Mouse (Mus musculus) embryonic facial prominence, embryonic 11.5 days (tissue): ENCODE measurements at regions not wholly inside any gene's neighbourhood (a gene's known extent, or its start where the extent isn't known, plus 50 kb on each side); places are given as distances from the start of the nearest gene placed in this dataset.

Experiments used
- ATAC-seq: fragments of 200-750 bp; cut with Nextera tagmentation; replicated peaks from 2 replicates; pipeline ENCODE4 v1.8.0; 2017; ENCODE audit warnings: low read depth; ENCODE audit not compliant: insufficient number of reproducible peaks, low FRiP score, low TSS enrichment
- DNase-seq: peaks from one replicate; pipeline ENCODE4 v3.0.0-alpha.2; 2015; ENCODE audit warnings: low spot score
- H3K27ac ChIP-seq: fragments of 300-500 bp; sonication (generic); replicated peaks from 2 replicates; pipeline ENCODE4 v1.5.1; 2014; ENCODE audit warnings: mild to moderate bottlenecking, low read depth, low read length, control low read depth
- H3K27me3 ChIP-seq: fragments of 300-500 bp; sonication (generic); 2 replicates; pipeline ENCODE4 v1.6.1; 2014; ENCODE audit warnings: mild to moderate bottlenecking, low read length, moderate library complexity, mixed read lengths; ENCODE audit not compliant: control insufficient read depth, insufficient read depth
- H3K36me3 ChIP-seq: fragments of 300-500 bp; sonication (generic); replicated peaks from 2 replicates; pipeline ENCODE4 v1.6.1; 2014; ENCODE audit warnings: low read depth, mild to moderate bottlenecking, low read length, moderate library complexity, mixed read lengths; ENCODE audit not compliant: control insufficient read depth, insufficient read depth
- H3K4me1 ChIP-seq: fragments of 300-500 bp; sonication (generic); 2 replicates; pipeline ENCODE4 v1.6.1; 2014; ENCODE audit warnings: low read length, mixed read lengths; ENCODE audit not compliant: control insufficient read depth, insufficient read depth
- H3K4me2 ChIP-seq: fragments of 300-500 bp; sonication (generic); 2 replicates; pipeline ENCODE4 v1.6.1; 2014; ENCODE audit warnings: low read depth, mild to moderate bottlenecking, control low read depth, low read length, moderate library complexity
- H3K4me3 ChIP-seq: fragments of 300-500 bp; sonication (generic); 2 replicates; pipeline ENCODE4 v1.5.1; 2014; ENCODE audit warnings: low read depth, low read length, control low read depth
- H3K9ac ChIP-seq: fragments of 300-500 bp; sonication (generic); replicated peaks from 2 replicates; pipeline ENCODE4 v1.6.1; 2014; ENCODE audit warnings: mild to moderate bottlenecking, control low read depth, low read length
- H3K9me3 ChIP-seq: fragments of 300-500 bp; sonication (generic); replicated peaks from 2 replicates; pipeline ENCODE4 v1.6.1; 2016; ENCODE audit warnings: mild to moderate bottlenecking, low read length, inconsistent platforms, mixed read lengths; ENCODE audit not compliant: control insufficient read depth
- WGBS: fragments of 180-500 bp; shearing (Covaris S2); extraction: QIAGEN DNeasy Blood & Tissue Kit; methylation state at CpG from one replicate; pipeline ENCODE4 v1.1.7; 2014; 5-methylcytosine and 5-hydroxymethylcytosine counted together
- microRNA counts: library from miRNA; unstranded; fragments of <30 nt; microRNA quantifications from one replicate; lab custom pipeline; 2016
- microRNA-seq: library from miRNA; unstranded; fragments of <30 nt; microRNA quantifications from one replicate; pipeline ENCODE4, GENCODE M21; 2016; ENCODE audit warnings: borderline number of aligned reads

GRCm38 (mm10) chr4:101319681-101320220 is 54.7 kb upstream of the Jak1 start:
- H3K36me3 ChIP-seq: no peaks in the 10 kb centered on the region
- H3K4me3 ChIP-seq: no peak overlapping the region
- DNase-seq: no peak
- no peak overlapping the region for H3K27ac ChIP-seq
- no peak for ATAC-seq
- H3K4me1 ChIP-seq: no peaks in the 10 kb centered on the region
- no peak overlapping the region for H3K4me2 ChIP-seq
- no peaks in the 10 kb centered on the region for H3K27me3 ChIP-seq
- H3K9ac ChIP-seq: no peak overlapping the region
- WGBS: 89% methylated on average over 4 of the region's 4 CpGs
- H3K9me3 ChIP-seq: no peaks in the 10 kb centered on the region

DNA sequence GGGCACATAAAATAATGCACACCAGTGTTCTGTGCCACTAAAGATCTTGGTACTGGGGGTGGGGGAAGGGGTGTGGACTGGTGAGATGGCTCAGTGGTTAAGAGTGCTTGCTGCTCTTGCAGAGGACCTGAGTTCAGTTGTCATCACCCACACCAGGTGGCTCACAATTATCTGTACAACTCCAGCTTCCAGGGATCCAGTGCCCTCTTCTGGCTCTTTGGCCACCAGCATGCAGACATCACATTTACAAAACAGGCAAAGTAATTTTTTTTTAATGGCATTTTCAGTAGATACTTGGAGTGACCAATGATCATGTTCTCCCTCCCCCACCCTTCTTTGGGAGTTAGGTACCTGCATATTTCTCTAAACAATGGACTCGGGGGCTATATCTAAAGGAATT is 53.8 kb upstream of the Jak1 start:
- 84% methylated on average over 1 of the region's 1 CpGs for WGBS

DNA sequence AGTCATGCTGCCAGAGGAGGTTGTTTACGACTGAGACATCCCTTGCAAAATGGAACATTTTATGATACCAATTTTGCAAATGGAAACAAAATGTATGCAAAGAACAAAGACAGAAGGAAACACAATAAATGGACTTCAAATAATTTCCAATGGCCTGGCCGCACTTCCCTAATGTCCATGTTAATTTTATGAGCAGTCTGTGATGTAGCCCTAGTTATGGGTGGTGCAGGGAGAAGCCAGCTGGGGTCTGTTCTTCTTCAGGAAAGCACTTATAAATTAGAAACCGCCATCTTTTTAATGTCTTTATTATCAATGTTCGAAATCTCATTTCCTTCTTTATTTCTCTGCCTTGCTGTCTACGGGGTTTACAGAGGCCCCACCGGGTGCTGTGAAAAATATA is 51.0 kb upstream of the Jak1 start:
- no peaks in the 10 kb centered on the region for H3K36me3 ChIP-seq
- H3K27me3 ChIP-seq: no peaks in the 10 kb centered on the region
- no peak overlapping the region for H3K4me3 ChIP-seq
- ATAC-seq (no peak), DNase-seq (no peak)
- WGBS: 86% methylated on average over 6 of the region's 6 CpGs
- H3K4me1 ChIP-seq: no peaks in the 10 kb centered on the region
- H3K9ac ChIP-seq: no peak overlapping the region
- H3K27ac ChIP-seq: no peak overlapping the region
- H3K4me2 ChIP-seq: no peak overlapping the region
- H3K9me3 ChIP-seq: no peaks in the 10 kb centered on the region

More for the DNA sequence above, 53.8 kb upstream of the Jak1 start:
- no peak overlapping the region for H3K4me3 ChIP-seq
- DNase-seq: no peak
- no peaks in the 10 kb centered on the region for H3K27me3 ChIP-seq
- H3K9me3 ChIP-seq: no peaks in the 10 kb centered on the region
- no peak for ATAC-seq
- H3K27ac ChIP-seq: no peak overlapping the region
- no peaks in the 10 kb centered on the region for H3K36me3 ChIP-seq
- H3K4me1 ChIP-seq: no peaks in the 10 kb centered on the region
- H3K9ac ChIP-seq: no peak overlapping the region
- no peak overlapping the region for H3K4me2 ChIP-seq

MicroRNA genes in the stretch of these regions (microRNA counts, 519-probe panel; counts per million panel counts)
- 2,586 counts per million, percentile 27 among the panel's probes with 10 or more counts for microRNA mmu-miR-101a (lab: Ali Mortazavi, UCI)

Small RNAs in the stretch of these regions (microRNA-seq; reads per million reads assigned to microRNA genes)
- 184 reads per million, percentile 51 among the genes with 10 or more reads in this experiment for gene Mir101a
